Mouse (Mus musculus) MEL (cell line): ENCODE measurements around the gene Rora. TPM values are rescaled to one million over a fixed set of nuclear protein-coding genes. Genes with fewer than 3 reads are reported as not detected.

Experiments used
- DNase-seq: peaks from one replicate; pipeline ENCODE4 v3.0.0; 2011; ENCODE audit warnings: low read depth, low spot score
- H3K27ac ChIP-seq: 2 replicates; pipeline ENCODE4 v1.5.1; 2012; ENCODE audit warnings: low read depth, mild to moderate bottlenecking, control low read depth, low read length, moderate library complexity; ENCODE audit not compliant: control insufficient read depth
- H3K27me3 ChIP-seq, 2 experiments: fragments of 150-350 bp in 1 of 2; sonication (generic) in 1 of 2; 2 replicates each; pipeline ENCODE4 v1.6.1; 2012; ENCODE audit warnings: low read length in 2 of 2, mild to moderate bottlenecking in 2 of 2, improper control_type of control experiment in 1 of 2, moderate library complexity in 1 of 2; ENCODE audit not compliant: insufficient read depth in 2 of 2, control insufficient read depth in 1 of 2
- H3K36me3 ChIP-seq, 2 experiments: 2 replicates each; pipeline ENCODE4 v1.6.1; 2012 to 2014; ENCODE audit warnings: low read length in 2 of 2, improper control_type of control experiment in 1 of 2, inconsistent platforms in 1 of 2, mild to moderate bottlenecking in 1 of 2; ENCODE audit not compliant: insufficient read depth in 2 of 2, control insufficient read depth in 1 of 2
- H3K4me1 ChIP-seq, 2 experiments: fragments of 150-350 bp in 1 of 2; sonication (generic) in 1 of 2; 2 replicates each; pipeline ENCODE4 v1.6.1; 2012; ENCODE audit warnings: low read length in 2 of 2, improper control_type of control experiment in 1 of 2, mild to moderate bottlenecking in 1 of 2; ENCODE audit not compliant: insufficient read depth in 2 of 2, control insufficient read depth in 1 of 2
- H3K4me3 ChIP-seq, 2 experiments: fragments of 150-350 bp in 1 of 2; sonication (generic) in 1 of 2; 2 replicates each; pipeline ENCODE4 v1.5.1; 2012; ENCODE audit warnings: low read depth in 2 of 2, low read length in 2 of 2, mild to moderate bottlenecking in 2 of 2, moderate library complexity in 2 of 2, control low read depth in 1 of 2, improper control_type of control experiment in 1 of 2; ENCODE audit not compliant: control insufficient read depth in 1 of 2, insufficient read depth in 1 of 2
- H3K79me2 ChIP-seq: 2 replicates; pipeline ENCODE4 v1.6.1; 2012; ENCODE audit warnings: mild to moderate bottlenecking, low read length, moderate library complexity; ENCODE audit not compliant: control insufficient read depth, poor library complexity, insufficient read depth
- H3K9ac ChIP-seq: 2 replicates; pipeline ENCODE4 v1.6.1; 2012; ENCODE audit warnings: low read depth, mild to moderate bottlenecking, control low read depth, low read length, moderate library complexity; ENCODE audit not compliant: control insufficient read depth, poor library complexity, severe bottlenecking
- H3K9me3 ChIP-seq: fragments of 150-350 bp; sonication (generic); replicated peaks from 2 replicates; pipeline ENCODE4 v1.6.1; 2012; ENCODE audit warnings: mild to moderate bottlenecking, low read length, improper control_type of control experiment, moderate library complexity; ENCODE audit not compliant: insufficient read depth
- E2F4 ChIP-seq: IDR thresholded peaks from 2 replicates; pipeline ENCODE4 v1.6.1; 2011; ENCODE audit warnings: low read depth, low read length, improper control_type of control experiment, borderline replicate concordance
- ELF1 ChIP-seq: IDR thresholded peaks from 2 replicates; pipeline ENCODE4 v1.6.1; 2014; ENCODE audit warnings: low read depth, mild to moderate bottlenecking, inconsistent platforms, low read length, improper control_type of control experiment, moderate library complexity
- GABPA ChIP-seq: IDR thresholded peaks from 2 replicates; pipeline ENCODE4 v1.6.1; 2012; ENCODE audit warnings: low read depth, mild to moderate bottlenecking, inconsistent platforms, low read length, improper control_type of control experiment, moderate library complexity
- GATA1 ChIP-seq: IDR thresholded peaks from 2 replicates; pipeline ENCODE4 v1.6.1; 2011; ENCODE audit warnings: low read depth, low read length, improper control_type of control experiment
- HCFC1 ChIP-seq: IDR thresholded peaks from 2 replicates; pipeline ENCODE4 v1.6.1; 2012; ENCODE audit warnings: low read depth, mild to moderate bottlenecking, inconsistent platforms, low read length, improper control_type of control experiment, moderate library complexity
- MAFK ChIP-seq: IDR thresholded peaks from 2 replicates; pipeline ENCODE4 v1.6.1; 2011; ENCODE audit warnings: low read depth, mild to moderate bottlenecking, low read length, improper control_type of control experiment, borderline replicate concordance
- MAX ChIP-seq: IDR thresholded peaks from 2 replicates; pipeline ENCODE4 v1.6.1; 2011; ENCODE audit warnings: low read length, improper control_type of control experiment
- MEF2A ChIP-seq: IDR thresholded peaks from 2 replicates; pipeline ENCODE4 v1.6.1; 2014; ENCODE audit warnings: low read depth, mild to moderate bottlenecking, inconsistent platforms, low read length, improper control_type of control experiment; ENCODE audit not compliant: poor library complexity, insufficient replicate concordance, severe bottlenecking; ENCODE audit errors: extremely low read depth
- MXI1 ChIP-seq: IDR thresholded peaks from 2 replicates; pipeline ENCODE4 v1.6.1; 2011; ENCODE audit warnings: mild to moderate bottlenecking, low read depth, low read length, improper control_type of control experiment
- MYB ChIP-seq: IDR thresholded peaks from 2 replicates; pipeline ENCODE4 v1.6.1; 2011; ENCODE audit warnings: mild to moderate bottlenecking, low read depth, low read length, improper control_type of control experiment
- NELFE ChIP-seq: IDR thresholded peaks from 2 replicates; pipeline ENCODE4 v1.6.1; 2011; ENCODE audit warnings: low read depth, low read length, improper control_type of control experiment
- POLR2A ChIP-seq, 2 experiments: IDR thresholded peaks; 2 replicates each; pipeline ENCODE4 v1.6.1; 2011 to 2012; ENCODE audit warnings: low read length in 2 of 2, mild to moderate bottlenecking in 2 of 2, control low read depth in 1 of 2, improper control_type of control experiment in 1 of 2, low read depth in 1 of 2, moderate library complexity in 1 of 2; ENCODE audit not compliant: control insufficient read depth in 1 of 2, insufficient read depth in 1 of 2, poor library complexity in 1 of 2
- POLR2AphosphoS5 ChIP-seq: IDR thresholded peaks from 2 replicates; pipeline ENCODE4 v1.6.1; 2012; ENCODE audit warnings: low read depth, borderline replicate concordance, mild to moderate bottlenecking, inconsistent platforms, low read length, moderate library complexity, mixed read lengths
- RAD21 ChIP-seq: IDR thresholded peaks from 2 replicates; pipeline ENCODE4 v1.6.1; 2011; ENCODE audit warnings: mild to moderate bottlenecking, low read depth, low read length, improper control_type of control experiment
- SIN3A ChIP-seq: IDR thresholded peaks from 2 replicates; pipeline ENCODE4 v1.6.1; 2012; ENCODE audit warnings: low read length, improper control_type of control experiment, inconsistent platforms
- SMC3 ChIP-seq: IDR thresholded peaks from 2 replicates; pipeline ENCODE4 v1.6.1; 2011; ENCODE audit warnings: low read depth, low read length, improper control_type of control experiment
- TAL1 ChIP-seq: IDR thresholded peaks from 2 replicates; pipeline ENCODE4 v1.6.1; 2012; ENCODE audit warnings: mild to moderate bottlenecking, inconsistent platforms, low read length, moderate library complexity, mixed read lengths
- TCF12 ChIP-seq: IDR thresholded peaks from 2 replicates; pipeline ENCODE4 v1.6.1; 2014; ENCODE audit warnings: low read depth, mild to moderate bottlenecking, inconsistent platforms, low read length, improper control_type of control experiment, moderate library complexity
- UBTF ChIP-seq: IDR thresholded peaks from 2 replicates; pipeline ENCODE4 v1.6.1; 2012; ENCODE audit warnings: low read depth, mild to moderate bottlenecking, inconsistent platforms, low read length, improper control_type of control experiment, moderate library complexity, borderline replicate concordance; ENCODE audit not compliant: insufficient read depth
- USF1 ChIP-seq: IDR thresholded peaks from 2 replicates; pipeline ENCODE4 v1.6.1; 2014; ENCODE audit warnings: low read depth, mild to moderate bottlenecking, inconsistent platforms, low read length, improper control_type of control experiment, moderate library complexity
- ZC3H11A ChIP-seq: IDR thresholded peaks from 2 replicates; pipeline ENCODE4 v1.6.1; 2012; ENCODE audit warnings: low read depth, mild to moderate bottlenecking, inconsistent platforms, low read length, improper control_type of control experiment
- ZKSCAN1 ChIP-seq: IDR thresholded peaks from 2 replicates; pipeline ENCODE4 v1.6.1; 2012; ENCODE audit warnings: low read depth, mild to moderate bottlenecking, inconsistent platforms, low read length, improper control_type of control experiment, moderate library complexity
- polyA plus RNA-seq, 2 experiments: library from polyadenylated mRNA; stranded (reverse) in 1 of 2; unstranded in 1 of 2; fragments of >175 nt in 1 of 2; fragments of >200 nt in 1 of 2; gene quantifications; 2 replicates each; pipeline versions ENCODE4 v1.2.1 to v1.2.4; 2012; ENCODE audit warnings: low replicate concordance in 2 of 2, low read depth in 1 of 2; ENCODE audit not compliant: insufficient read length in 2 of 2, insufficient read depth in 1 of 2, missing spikeins in 1 of 2
- total RNA-seq: library from RNA; depleted of rRNA; stranded (reverse); fragments of 300-350 nt; gene quantifications from 2 replicates; pipeline ENCODE4 v1.2.3, GENCODE M21; 2012

The Rora gene
- total and polyA plus RNA-seq, 3 experiments = not detected

DNA sequence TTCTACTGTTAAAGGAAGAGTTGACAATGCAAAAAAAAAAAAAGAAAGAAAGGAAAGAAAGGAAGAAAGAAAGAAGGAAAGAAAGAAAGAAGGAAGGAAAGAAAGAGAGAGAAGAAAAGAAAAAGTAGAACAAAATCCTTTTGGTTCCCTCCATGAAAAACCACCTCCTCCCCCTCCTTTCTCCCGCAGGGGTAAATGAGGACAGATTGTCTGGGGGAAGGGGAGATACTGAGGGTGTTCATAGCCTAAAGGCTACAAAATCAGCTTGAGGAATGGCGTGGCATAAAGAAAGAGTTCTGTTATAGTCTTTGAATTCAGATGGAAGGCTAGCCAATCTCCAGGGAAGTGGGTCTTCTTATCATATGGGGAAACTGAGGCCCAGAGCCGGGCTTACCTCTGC is 107.3 kb downstream of the Rora start:
- H3K9ac ChIP-seq = no peak overlapping the region
- no peak overlapping the region for H3K4me3 ChIP-seq
- TF ChIP-seq HCFC1 (no peak), MAX (no peak), NELFE (no peak), ZC3H11A (no peak), SMC3 (no peak), ELF1 (no peak), TCF12 (no peak), SIN3A (no peak), UBTF (no peak), POLR2A (IDR thresholded peaks at IDR 0.05; ENCODE audit: control insufficient read depth in 1 of 2, insufficient read depth in 1 of 2, low read depth in 1 of 2, low read length in 2 of 2, poor library complexity in 1 of 2) (no peak), ZKSCAN1 (no peak), RAD21 (no peak), POLR2AphosphoS5 (no peak), GABPA (no peak), TAL1 (no peak), USF1 (no peak), MEF2A (no peak)
- TF ChIP-seq, all 39 proteins: peak for 0
- no peak for DNase-seq
- Histone ChIP-seq H3K27ac (no peak overlapping the region), H3K9me3 (no peaks in the 10 kb centered on the region), H3K27me3 (no peaks in the 10 kb centered on the region), H3K36me3 (no peaks in the 10 kb centered on the region), H3K4me1 (no peaks in the 10 kb centered on the region), H3K79me2 (no peaks in the 10 kb centered on the region)

DNA sequence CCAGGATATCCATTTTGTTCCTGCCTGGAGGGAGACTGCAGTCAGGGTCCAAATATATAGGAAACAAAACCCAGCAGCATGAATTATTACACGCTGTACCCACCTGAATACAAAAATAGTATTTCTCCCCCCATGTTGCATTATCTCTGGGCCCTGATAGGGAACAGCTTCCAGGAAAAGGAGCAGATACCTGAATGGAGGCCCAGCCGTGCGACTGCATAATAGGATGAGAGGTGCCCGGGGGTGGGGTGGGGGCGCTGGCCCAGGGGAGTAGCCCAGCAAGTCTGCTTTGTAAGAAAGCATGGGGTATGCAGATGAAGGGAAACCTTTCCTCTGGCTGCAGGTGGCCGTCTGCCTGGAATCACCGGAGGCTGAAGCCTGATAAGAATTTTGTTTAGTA is 108.1 kb downstream of the Rora start:
- H3K9ac ChIP-seq = no peak overlapping the region
- H3K4me3 ChIP-seq = no peak overlapping the region
- H3K27me3 ChIP-seq = no peaks in the 10 kb centered on the region
- no peak overlapping the region for H3K27ac ChIP-seq
- no peak for TF ChIP-seq MXI1
- no peak for TF ChIP-seq RAD21
- TF ChIP-seq MYB = no peak
- no peak for TF ChIP-seq E2F4
- TF ChIP-seq NELFE = no peak
- TF ChIP-seq TCF12 = no peak
- TF ChIP-seq TAL1 = no peak
- TF ChIP-seq POLR2A (IDR thresholded peaks at IDR 0.05; ENCODE audit: control insufficient read depth in 1 of 2, insufficient read depth in 1 of 2, low read depth in 1 of 2, low read length in 2 of 2, poor library complexity in 1 of 2) = no peak
- no peak for TF ChIP-seq MAFK
- no peak for TF ChIP-seq UBTF
- no peak for TF ChIP-seq GATA1
- no peak for TF ChIP-seq ZC3H11A
- no peak for TF ChIP-seq MAX
- H3K9me3 ChIP-seq = no peaks in the 10 kb centered on the region
- no peaks in the 10 kb centered on the region for H3K36me3 ChIP-seq
- H3K79me2 ChIP-seq = no peaks in the 10 kb centered on the region
- no peaks in the 10 kb centered on the region for H3K4me1 ChIP-seq
- no peak for DNase-seq
